Mouse (Mus musculus) liver, postnatal 0 days (tissue): ENCODE measurements at regions not wholly inside any gene's neighbourhood (a gene's known extent, or its start where the extent isn't known, plus 50 kb on each side); places are given as distances from the start of the nearest gene placed in this dataset.
A peak's percentile ranks its signal among the peaks of the same experiment; 100 is the strongest.
"Not testable (repeated sequence)": the region's sequence is repeated elsewhere in the genome, so short reads cannot be mapped to it uniquely, and the experiment has no call there.

Source experiments
- ATAC-seq: fragments of 200-750 bp; cut with Nextera tagmentation; 2 replicates; pipeline ENCODE4 v1.8.0; 2017; ENCODE audit warnings: mild to moderate bottlenecking, moderate library complexity
- DNase-seq: peaks from one replicate; pipeline ENCODE4 v3.0.0-alpha.2; 2016
- H3K27ac ChIP-seq: fragments of 300-500 bp; sonication (generic); 2 replicates; pipeline ENCODE4 v1.5.1; 2014; ENCODE audit warnings: antibody characterized with exemption, moderate library complexity, mild to moderate bottlenecking, low read depth
- H3K27me3 ChIP-seq: fragments of 300-500 bp; sonication (generic); 2 replicates; pipeline ENCODE4 v1.6.1; 2014; ENCODE audit warnings: low read length, control low read depth, mixed read lengths; ENCODE audit not compliant: insufficient read depth
- H3K36me3 ChIP-seq: fragments of 300-500 bp; sonication (generic); replicated peaks from 2 replicates; pipeline ENCODE4 v1.6.1; 2014; ENCODE audit warnings: mild to moderate bottlenecking, control low read depth, low read length, moderate library complexity, mixed read lengths; ENCODE audit not compliant: insufficient read depth
- H3K4me1 ChIP-seq: fragments of 300-500 bp; sonication (generic); 2 replicates; pipeline ENCODE4 v1.6.1; 2014; ENCODE audit warnings: antibody characterized with exemption, mild to moderate bottlenecking, control low read depth; ENCODE audit not compliant: insufficient read depth
- H3K4me2 ChIP-seq: fragments of 300-500 bp; sonication (generic); 2 replicates; pipeline ENCODE4 v1.6.1; 2014; ENCODE audit warnings: low read depth, mild to moderate bottlenecking, low read length, moderate library complexity, mixed read lengths
- H3K4me3 ChIP-seq: fragments of 300-500 bp; sonication (generic); 2 replicates; pipeline ENCODE4 v1.5.1; 2014; ENCODE audit warnings: low read depth, low read length
- H3K9ac ChIP-seq: fragments of 300-500 bp; sonication (generic); replicated peaks from 2 replicates; pipeline ENCODE4 v1.6.1; 2014; ENCODE audit warnings: mild to moderate bottlenecking, moderate library complexity
- H3K9me3 ChIP-seq: fragments of 300-500 bp; sonication (generic); 2 replicates; pipeline ENCODE4 v1.6.1; 2016; ENCODE audit warnings: mild to moderate bottlenecking, control low read depth, low read length, mixed read lengths
- CTCF ChIP-seq: sonication (generic); IDR thresholded peaks from 2 replicates; pipeline ENCODE4 v1.5.1; 2016; ENCODE audit warnings: antibody characterized with exemption, low read depth
- EP300 ChIP-seq: IDR thresholded peaks from 2 replicates; pipeline ENCODE4 v1.6.1; 2016; ENCODE audit warnings: antibody characterized with exemption, low read depth, mild to moderate bottlenecking
- WGBS: fragments of 180-500 bp; shearing (Covaris S2); extraction: QIAGEN DNeasy Blood & Tissue Kit; methylation state at CpG from one replicate; pipeline ENCODE4 v1.1.7; 2014; ENCODE audit not compliant: insufficient replicate concordance; 5-methylcytosine and 5-hydroxymethylcytosine counted together

DNA sequence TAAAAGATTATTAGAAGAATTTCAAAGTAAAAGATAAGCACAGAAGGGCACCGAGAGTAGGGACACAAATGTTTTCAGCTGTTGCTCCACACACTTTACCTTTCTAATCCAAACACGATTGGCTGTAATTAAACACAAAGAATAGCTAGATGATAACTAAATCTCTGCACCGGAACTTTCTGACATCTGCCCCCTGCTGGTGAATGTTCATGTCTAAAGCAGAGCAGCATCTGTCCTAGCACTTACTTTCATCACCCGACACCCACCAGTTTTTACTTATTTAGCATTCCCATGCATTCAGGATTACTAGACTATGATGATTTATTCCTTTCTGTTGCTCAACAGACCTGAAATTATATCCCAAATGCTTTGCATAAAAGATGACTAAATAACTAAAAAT lies 425.7 kb downstream of the Gm11232 start:
- Histone ChIP-seq H3K27me3 (no peaks in the 10 kb centered on the region), H3K9ac (no peak overlapping the region), H3K36me3 (no peaks in the 10 kb centered on the region), H3K27ac (no peak overlapping the region), H3K4me1 (no peaks in the 10 kb centered on the region), H3K9me3 (no peaks in the 10 kb centered on the region), H3K4me2 (no peak overlapping the region), H3K4me3 (no peak overlapping the region)
- WGBS, result 70% methylated on average over 4 of the region's 4 CpGs
- no peak for DNase-seq
- no peak for ATAC-seq
- TF ChIP-seq CTCF, result peak; percentile 36
- TF ChIP-seq EP300, result no peak

DNA sequence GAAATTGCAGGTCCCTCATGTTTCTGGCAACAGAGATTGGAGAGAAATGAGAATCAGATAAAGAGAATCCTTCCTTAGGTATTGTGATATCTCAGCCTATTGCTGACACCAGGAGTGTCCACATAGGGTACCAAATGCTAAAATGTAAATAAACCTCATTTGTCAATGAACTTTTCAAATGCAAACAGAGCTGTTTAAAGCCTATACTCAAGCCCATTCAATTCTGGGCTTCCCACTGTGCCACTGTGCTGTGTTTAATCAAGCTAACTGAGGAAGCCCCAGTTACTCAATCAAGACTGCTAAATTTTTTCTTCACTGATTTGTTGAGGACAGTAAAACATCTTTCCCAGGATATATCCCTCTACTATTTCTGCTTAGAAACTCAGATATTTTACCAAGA lies 441.2 kb downstream of the Gm11232 start:
- ATAC-seq, result no peak
- H3K9ac ChIP-seq, result no peak overlapping the region
- H3K27me3 ChIP-seq, result no peaks in the 10 kb centered on the region
- no peak for DNase-seq
- no peak overlapping the region for H3K4me2 ChIP-seq
- no peak overlapping the region for H3K27ac ChIP-seq
- H3K9me3 ChIP-seq, result no peaks in the 10 kb centered on the region
- TF ChIP-seq CTCF, result no peak
- no peak for TF ChIP-seq EP300
- no peaks in the 10 kb centered on the region for H3K36me3 ChIP-seq
- no peak overlapping the region for H3K4me3 ChIP-seq
- H3K4me1 ChIP-seq, result no peaks in the 10 kb centered on the region

DNA sequence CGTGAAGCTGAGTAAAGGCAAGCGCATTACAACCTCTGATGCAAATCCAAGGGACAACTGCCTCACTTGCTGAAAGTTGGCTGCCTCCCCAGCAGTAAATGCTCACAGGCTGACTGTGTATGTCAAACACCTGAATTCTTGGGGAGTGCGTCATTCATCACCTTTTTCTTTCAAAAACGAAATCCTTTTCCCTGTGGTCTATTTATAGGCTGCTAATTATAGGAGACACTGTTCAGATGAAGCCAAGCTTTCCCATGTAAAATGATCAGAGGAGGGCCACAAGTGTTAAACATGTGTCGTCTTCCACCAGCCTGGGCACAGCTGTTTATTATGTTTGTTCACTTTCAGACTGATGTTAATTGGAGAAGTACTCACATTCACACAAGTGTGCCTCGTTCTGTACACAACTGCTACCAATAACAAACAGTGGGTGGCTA lies 450.6 kb downstream of the Gm11232 start:
- H3K9me3 ChIP-seq, result no peaks in the 10 kb centered on the region
- ATAC-seq (no peak), DNase-seq (no peak)
- H3K27me3 ChIP-seq, result no peaks in the 10 kb centered on the region
- no peaks in the 10 kb centered on the region for H3K36me3 ChIP-seq
- no peak overlapping the region for H3K9ac ChIP-seq
- TF ChIP-seq CTCF (no peak), EP300 (no peak)
- H3K4me3 ChIP-seq, result no peak overlapping the region
- 69% methylated on average over 6 of the region's 6 CpGs for WGBS
- no peaks in the 10 kb centered on the region for H3K4me1 ChIP-seq
- no peak overlapping the region for H3K4me2 ChIP-seq
- no peak overlapping the region for H3K27ac ChIP-seq

DNA sequence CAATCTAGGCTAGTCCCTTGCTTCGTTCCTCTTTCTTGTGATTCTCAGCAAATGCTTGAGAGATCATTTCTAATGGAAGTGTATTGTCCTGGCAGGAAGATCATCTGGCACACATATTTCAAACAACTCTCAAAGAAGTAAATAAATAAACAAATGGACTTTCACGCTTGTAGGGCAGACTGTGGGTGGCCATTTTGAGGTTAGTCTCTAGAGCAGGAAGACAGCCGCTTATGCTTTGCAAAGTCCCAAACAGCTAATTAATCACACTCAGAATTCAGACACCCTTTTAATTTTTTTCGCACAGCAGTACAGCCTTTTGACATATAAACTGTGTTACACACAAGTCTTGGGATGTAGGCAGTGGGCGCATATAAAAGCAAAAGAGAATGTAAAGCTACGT lies 451.1 kb downstream of the Gm11232 start:
- 81% methylated on average over 6 of the region's 6 CpGs for WGBS
- Histone ChIP-seq H3K9me3 (no peaks in the 10 kb centered on the region), H3K9ac (no peak overlapping the region), H3K36me3 (no peaks in the 10 kb centered on the region), H3K4me3 (no peak overlapping the region), H3K27ac (no peak overlapping the region), H3K27me3 (no peaks in the 10 kb centered on the region), H3K4me2 (no peak overlapping the region), H3K4me1 (no peaks in the 10 kb centered on the region)
- ATAC-seq, result no peak
- DNase-seq, result no peak
- TF ChIP-seq EP300, result no peak
- TF ChIP-seq CTCF, result no peak

DNA sequence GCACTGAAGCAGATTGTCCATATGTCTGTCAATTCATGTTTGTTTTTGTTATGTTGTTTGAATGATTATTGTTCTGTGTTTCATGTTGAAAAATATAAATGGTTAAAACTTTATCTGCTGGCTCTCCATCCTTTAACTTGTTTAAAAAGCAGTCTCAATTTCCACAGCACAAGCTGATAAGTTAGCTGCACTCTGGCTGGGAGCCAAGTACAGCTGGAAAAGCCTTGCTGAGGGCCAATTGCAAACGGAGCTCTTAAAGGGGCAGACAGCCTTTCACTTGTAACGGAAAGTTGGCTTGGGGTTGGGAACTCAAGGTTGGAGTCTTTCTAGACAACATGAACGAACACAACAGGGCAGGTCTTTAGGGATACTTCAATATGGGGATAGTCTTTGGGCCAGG lies 462.0 kb downstream of the Gm11232 start:
- not testable (repeated sequence) for H3K4me2 ChIP-seq, H3K27ac ChIP-seq, ATAC-seq, H3K36me3 ChIP-seq, H3K4me3 ChIP-seq, H3K27me3 ChIP-seq, H3K9ac ChIP-seq, H3K9me3 ChIP-seq, H3K4me1 ChIP-seq, DNase-seq
- 69% methylated on average over 3 of the region's 3 CpGs for WGBS

DNA sequence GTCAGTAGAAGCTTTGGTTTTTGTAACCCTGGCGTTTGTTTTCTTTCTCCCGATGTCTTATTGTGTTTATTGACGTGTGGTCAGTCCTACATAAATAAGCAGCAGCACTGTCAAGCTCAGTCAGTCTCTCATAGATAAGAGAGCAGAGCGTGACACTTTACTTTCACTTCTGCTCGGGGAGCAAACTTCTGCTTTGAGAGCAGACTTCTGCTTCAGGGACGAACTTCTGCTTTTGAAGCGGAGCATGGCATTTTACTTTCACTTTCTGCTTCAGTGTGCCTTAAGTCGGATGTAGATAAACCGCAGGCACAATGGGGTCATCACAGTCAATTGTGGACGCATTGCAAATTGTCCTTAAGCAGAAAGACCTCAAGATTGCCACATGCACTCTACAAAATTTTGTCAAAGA lies 466.0 kb downstream of the Gm11232 start:
- Histone ChIP-seq H3K9me3 (no peaks in the 10 kb centered on the region), H3K27ac (peak overlapping the region; percentile 60; the same call in 1 of the 2 replicates), H3K27me3 (no peaks in the 10 kb centered on the region), H3K4me2 (peak overlapping the region; percentile 54), H3K36me3 (no peaks in the 10 kb centered on the region), H3K4me1 (no peaks in the 10 kb centered on the region), H3K9ac (peak overlapping the region; percentile 44; the same call in 1 of the 2 replicates), H3K4me3 (peak overlapping the region; percentile 37)
- TF ChIP-seq CTCF (no peak), EP300 (no peak)
- WGBS, result 34% methylated on average over 10 of the region's 10 CpGs
- ATAC-seq (peak; percentile 89), DNase-seq (peak; percentile 38)

DNA sequence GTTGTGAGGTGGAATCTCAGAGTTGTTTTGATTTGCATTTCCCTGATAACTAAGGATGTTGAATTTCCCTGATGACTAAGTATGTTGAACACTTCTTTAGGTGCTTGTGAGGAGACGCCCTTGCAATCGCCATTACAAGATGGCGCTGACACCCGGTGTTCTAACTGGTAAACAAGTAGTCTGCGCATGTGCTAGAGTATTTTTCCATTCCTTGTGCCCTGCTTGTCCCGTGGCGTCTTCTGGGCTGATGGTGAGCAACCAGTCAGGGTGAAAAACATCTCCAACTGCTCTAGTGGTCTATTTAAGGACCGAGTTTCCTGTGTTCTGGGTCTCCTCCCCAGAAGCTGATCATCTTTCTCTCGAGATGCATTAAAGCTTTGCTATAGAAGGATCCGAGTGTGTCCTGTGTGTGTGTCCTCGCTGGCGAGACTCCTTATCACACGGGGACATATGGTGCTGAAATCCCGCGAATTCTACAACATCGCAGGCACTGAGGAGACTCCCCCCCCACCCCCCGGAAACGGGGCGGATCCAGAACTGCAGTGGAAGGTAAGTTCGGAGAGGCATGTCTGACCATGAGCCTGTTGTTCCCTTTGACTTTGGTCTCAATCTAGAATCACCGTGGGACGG lies 466.5 kb downstream of the Gm11232 start:
- not testable (repeated sequence) for H3K4me1 ChIP-seq, H3K36me3 ChIP-seq, H3K9me3 ChIP-seq, H3K27me3 ChIP-seq
- DNase-seq, result peak; percentile 57
- Histone ChIP-seq H3K4me2 (peak overlapping the region; percentile 54), H3K4me3 (peak overlapping the region; percentile 37), H3K9ac (peak overlapping the region; percentile 44; the same call in 1 of the 2 replicates), H3K27ac (peak overlapping the region; percentile 60; the same call in 1 of the 2 replicates)
- peak; percentile 49; the same call in 1 of the 2 replicates for TF ChIP-seq EP300
- peak; percentile 94 for ATAC-seq
- 70% methylated on average over 22 of the region's 22 CpGs for WGBS
